Mouse (Mus musculus): Measurements from ENCODE around the gene Rapgefl1.
A peak's percentile ranks its signal among the peaks of the same experiment; 100 is the strongest.
"Not testable (repeated sequence)": the region's sequence is repeated elsewhere in the genome, so short reads cannot be mapped to it uniquely, and the experiment has no call there.

Gene Rapgefl1

GRCm38 (mm10) chr11:98810686-98811085 lies 25.9 kb upstream of the Rapgefl1 start:
- no peak for DNase-seq (ENCODE audit: inconsistent age in 2 of 2, low spot score in 1 of 2)

GRCm38 (mm10) chr11:98816706-98817239 lies 19.8 kb upstream of the Rapgefl1 start:
- no peak for DNase-seq (ENCODE audit: inconsistent age in 2 of 2, low spot score in 1 of 2)

- no peak for DNase-seq (ENCODE audit: inconsistent age in 2 of 2, low spot score in 1 of 2)
Observed at GRCm38 (mm10) chr11:98820968-98821367, 15.6 kb upstream of the Rapgefl1 start.

- not testable (repeated sequence) for DNase-seq (ENCODE audit: inconsistent age in 2 of 2, low spot score in 1 of 2)
Observed at GRCm38 (mm10) chr11:98826071-98826470, 10.5 kb upstream of the Rapgefl1 start.

DNA sequence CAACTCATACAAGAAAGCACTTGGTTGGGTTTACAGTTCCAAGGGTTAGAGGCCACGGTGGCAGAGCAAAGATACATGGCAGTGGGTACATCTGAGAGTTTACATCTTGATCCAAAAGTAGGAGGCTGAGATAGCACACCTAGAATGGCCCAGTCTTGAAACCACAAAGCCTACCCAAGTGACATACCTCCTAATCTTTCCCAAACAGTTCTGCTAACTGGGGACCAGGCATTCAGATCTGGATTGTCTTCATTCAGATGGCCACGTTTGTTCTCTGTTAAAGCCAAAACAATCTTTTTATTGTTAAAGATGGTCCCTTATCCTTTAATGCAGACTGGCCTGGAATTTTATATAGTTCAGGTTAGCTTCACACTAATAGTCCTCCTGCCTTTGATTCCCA lies 8.7 kb upstream of the Rapgefl1 start:
- DNase-seq (ENCODE audit: inconsistent age in 2 of 2, low spot score in 1 of 2) = no peak

- DNase-seq (ENCODE audit: inconsistent age in 2 of 2, low spot score in 1 of 2) = peak in 1 of 2 experiments; percentile 77
Observed at GRCm38 (mm10) chr11:98829091-98829775, 7.4 kb upstream of the Rapgefl1 start.

GRCm38 (mm10) chr11:98829875-98830274 lies 6.7 kb upstream of the Rapgefl1 start:
- DNase-seq (ENCODE audit: inconsistent age in 2 of 2, low spot score in 1 of 2) = no peak

- no peak for DNase-seq (ENCODE audit: inconsistent age in 2 of 2, low spot score in 1 of 2)
Observed at GRCm38 (mm10) chr11:98835296-98835695, 1.3 kb upstream of the Rapgefl1 start.

GRCm38 (mm10) chr11:98835725-98836124 lies 860 bp upstream of the Rapgefl1 start:
- DNase-seq (ENCODE audit: inconsistent age in 2 of 2, low spot score in 1 of 2) = no peak

- DNase-seq (ENCODE audit: inconsistent age in 2 of 2, low spot score in 1 of 2) = no peak
Observed at GRCm38 (mm10) chr11:98836128-98836527, 457 bp upstream of the Rapgefl1 start.

GRCm38 (mm10) chr11:98837231-98837704 lies 683 bp downstream of the Rapgefl1 start:
- DNase-seq (ENCODE audit: inconsistent age in 2 of 2, low spot score in 1 of 2) = peak in 1 of 2 experiments; percentile 37

DNA sequence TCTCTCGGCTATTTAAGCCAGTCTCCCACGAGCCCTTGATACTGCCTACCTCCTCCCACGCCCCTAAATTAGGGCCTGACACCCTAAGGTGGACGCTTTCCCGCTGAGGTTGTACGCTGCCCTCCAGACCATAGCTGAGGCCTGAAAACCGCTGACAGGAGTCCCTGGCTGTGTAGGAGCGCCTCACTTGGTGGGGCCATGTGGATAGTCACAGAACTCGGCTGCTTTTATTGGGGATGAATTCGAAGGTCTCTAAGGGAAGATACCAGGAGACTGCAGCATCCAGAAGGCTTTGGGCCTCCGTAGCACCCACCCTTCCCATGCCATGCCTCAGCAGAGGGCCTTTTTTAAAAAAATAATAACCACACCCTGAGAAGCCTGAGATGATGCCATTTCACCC lies 1.3 kb downstream of the Rapgefl1 start:
- no peak for DNase-seq (ENCODE audit: inconsistent age in 2 of 2, low spot score in 1 of 2)

DNA sequence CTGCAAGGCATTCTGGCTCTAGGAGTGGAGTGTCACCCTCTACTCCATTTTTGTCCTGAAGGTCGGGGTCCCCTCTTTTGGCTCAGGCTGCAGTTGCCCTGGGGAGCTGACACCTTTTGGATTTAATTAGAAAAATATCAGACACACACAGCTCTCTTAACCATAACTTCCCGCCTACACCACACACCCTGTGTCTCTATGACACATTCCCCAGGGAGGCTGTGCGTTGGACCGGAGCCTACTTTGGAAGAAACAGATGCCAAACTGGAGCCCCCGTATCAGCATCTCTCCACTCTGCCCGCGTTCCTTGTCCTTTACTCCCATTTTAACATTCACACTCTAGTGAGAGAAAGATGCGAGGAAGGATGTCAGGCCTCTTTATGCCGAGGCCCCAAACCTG lies 1.9 kb downstream of the Rapgefl1 start:
- DNase-seq (ENCODE audit: inconsistent age in 2 of 2, low spot score in 1 of 2) = no peak

GRCm38 (mm10) chr11:98839402-98839801 lies 2.8 kb downstream of the Rapgefl1 start:
- no peak for DNase-seq (ENCODE audit: inconsistent age in 2 of 2, low spot score in 1 of 2)

- no peak for DNase-seq (ENCODE audit: inconsistent age in 2 of 2, low spot score in 1 of 2)
Observed at GRCm38 (mm10) chr11:98839897-98840296, 3.3 kb downstream of the Rapgefl1 start.

- DNase-seq (ENCODE audit: inconsistent age in 2 of 2, low spot score in 1 of 2) = no peak
Observed at GRCm38 (mm10) chr11:98846016-98846415, 9.4 kb downstream of the Rapgefl1 start.

GRCm38 (mm10) chr11:98846865-98847604 lies 10.4 kb downstream of the Rapgefl1 start:
- no peak for DNase-seq (ENCODE audit: inconsistent age in 2 of 2, low spot score in 1 of 2)

DNA sequence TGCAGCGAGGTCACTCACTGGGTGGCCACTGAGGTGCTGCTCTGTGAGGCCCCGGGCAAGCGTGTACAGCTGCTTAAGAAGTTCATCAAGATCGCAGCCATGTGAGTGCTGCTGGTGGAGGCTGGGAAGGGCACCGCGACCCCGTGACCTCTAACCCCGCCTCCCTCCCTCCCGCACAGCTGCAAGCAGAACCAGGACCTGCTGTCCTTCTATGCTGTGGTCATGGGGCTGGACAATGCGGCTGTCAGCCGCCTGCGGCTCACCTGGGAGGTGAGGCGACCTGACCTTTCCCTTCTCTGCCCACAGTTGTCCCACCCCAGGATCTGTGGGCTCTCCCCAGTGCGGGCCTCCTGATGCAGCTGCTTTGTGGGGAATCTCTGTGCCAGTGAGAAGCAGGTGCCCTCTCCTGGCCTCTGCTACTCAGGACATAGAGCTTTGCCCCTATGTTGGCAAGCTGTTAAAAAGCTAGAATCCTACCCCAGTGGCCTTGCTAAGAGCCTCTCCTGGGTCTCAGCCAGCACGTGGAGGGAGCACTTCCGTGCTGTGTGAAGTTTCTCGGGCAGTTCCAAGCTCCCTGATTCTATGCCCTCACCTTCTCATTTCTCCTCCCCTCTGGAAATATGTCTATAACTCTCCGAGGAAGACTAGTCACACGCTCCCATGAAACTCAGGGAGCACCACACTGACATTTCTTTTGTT lies 12.8 kb downstream of the Rapgefl1 start:
- no peak for DNase-seq (ENCODE audit: inconsistent age in 2 of 2, low spot score in 1 of 2)

DNA sequence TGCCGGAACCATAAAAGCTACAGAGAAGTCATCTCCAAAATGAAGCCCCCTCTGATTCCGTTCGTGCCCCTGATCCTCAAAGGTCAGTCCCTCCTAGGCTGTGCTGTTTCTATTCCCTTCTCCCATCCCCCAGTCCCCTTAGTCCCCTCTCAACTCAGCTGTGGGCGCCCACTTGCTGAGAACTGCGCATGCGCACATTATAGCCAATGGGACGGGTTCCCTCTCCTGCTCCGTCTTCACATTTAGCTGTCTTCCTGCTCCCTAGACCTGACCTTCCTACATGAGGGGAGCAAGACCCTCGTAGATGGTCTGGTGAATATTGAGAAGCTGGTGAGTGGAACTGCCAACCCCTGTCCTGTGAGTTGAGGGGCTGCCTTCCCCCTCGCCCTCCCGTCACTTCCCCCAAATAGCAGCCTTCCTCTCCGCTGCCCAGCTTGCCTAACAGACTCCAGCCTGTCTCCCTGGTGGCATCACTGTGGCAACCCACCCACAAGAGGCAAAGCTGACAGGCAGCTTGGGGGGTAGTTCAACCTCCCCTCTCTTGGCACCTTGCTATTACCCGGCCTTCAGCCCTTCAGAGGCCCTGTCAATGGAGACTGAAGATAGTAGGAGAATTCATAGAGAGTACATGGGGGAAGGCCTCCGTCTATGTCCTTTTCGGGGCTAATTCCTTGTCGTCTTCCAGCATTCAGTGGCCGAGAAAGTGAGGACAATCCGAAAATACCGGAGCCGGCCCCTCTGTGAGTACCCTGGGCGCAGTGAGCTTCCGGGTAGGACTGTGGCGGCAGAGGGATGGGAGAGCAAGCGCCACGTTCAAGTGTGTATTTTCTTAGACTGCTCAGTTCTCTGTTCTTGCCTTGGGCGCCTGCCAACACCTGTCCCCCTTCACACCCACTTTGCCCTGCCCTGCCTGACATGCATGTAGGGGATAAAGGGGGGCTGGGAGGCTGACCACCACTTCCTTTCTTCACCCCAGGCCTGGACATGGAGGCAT lies 13.8 kb downstream of the Rapgefl1 start:
- DNase-seq (ENCODE audit: inconsistent age in 2 of 2, low spot score in 1 of 2) = no peak

GRCm38 (mm10) chr11:98854116-98854515 lies 17.5 kb downstream of the Rapgefl1 start:
- DNase-seq (ENCODE audit: inconsistent age in 2 of 2, low spot score in 1 of 2) = no peak

Measured in adrenal gland, adult (tissue).